Mouse (Mus musculus) left cerebral cortex, adult 18-20 months (tissue): ENCODE measurements at regions not wholly inside any gene's neighbourhood (a gene's known extent, or its start where the extent isn't known, plus 50 kb on each side); places are given as distances from the start of the nearest gene placed in this dataset.

Source experiments
- DNase-seq, 2 experiments: peaks; one replicate each; pipeline ENCODE4 v3.0.0; 2021 to 2022; ENCODE audit warnings: low spot score in 2 of 2, mixed read lengths in 1 of 2

GRCm38 (mm10) chr1:81745024-81745960 lies 487.6 kb upstream of the Gm9747 start:
- DNase-seq = no peak

DNA sequence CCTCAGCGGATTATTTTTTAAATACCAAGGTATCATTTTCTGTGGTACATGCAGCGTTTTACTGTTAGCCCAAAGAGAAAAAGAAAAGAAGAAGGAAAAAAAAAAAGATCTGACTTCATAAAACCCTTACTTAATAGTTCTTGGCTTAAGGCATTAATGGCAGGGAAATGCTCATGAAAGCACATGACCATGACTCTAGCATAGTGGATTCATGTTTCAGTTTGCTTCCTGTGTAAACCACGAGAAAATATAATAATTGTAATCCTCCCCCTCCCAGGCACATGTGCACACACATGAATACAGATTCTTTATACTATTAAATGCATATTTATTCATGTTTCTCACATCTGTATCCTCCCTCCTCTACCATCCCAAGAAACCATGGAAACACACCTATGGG lies 486.9 kb upstream of the Gm9747 start:
- no peak for DNase-seq

DNA sequence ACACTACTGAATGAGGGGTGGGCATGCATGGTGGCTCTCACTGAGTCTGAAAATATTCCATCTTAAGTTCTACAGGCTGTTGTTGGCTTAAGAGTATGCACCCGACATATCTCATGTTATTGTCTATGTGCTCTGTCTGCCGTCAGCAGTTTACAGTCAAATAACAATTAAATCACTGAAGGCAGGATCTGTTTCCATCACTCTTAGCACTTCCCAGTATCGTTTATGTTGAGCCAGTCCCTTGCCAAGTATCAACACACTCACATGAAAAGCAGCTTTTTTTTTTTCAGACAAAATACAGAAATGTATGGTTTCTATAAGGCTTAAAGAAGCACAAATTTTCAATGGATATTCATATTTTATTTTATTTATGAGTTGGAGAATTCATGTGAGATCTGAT lies 485.9 kb upstream of the Gm9747 start:
- DNase-seq = no peak

GRCm38 (mm10) chr1:81754067-81754466 lies 478.8 kb upstream of the Gm9747 start:
- no peak for DNase-seq

- no peak for DNase-seq
Measured at GRCm38 (mm10) chr1:81755281-81755680, 477.6 kb upstream of the Gm9747 start.

GRCm38 (mm10) chr1:81755694-81756093 lies 477.2 kb upstream of the Gm9747 start:
- DNase-seq = no peak

DNA sequence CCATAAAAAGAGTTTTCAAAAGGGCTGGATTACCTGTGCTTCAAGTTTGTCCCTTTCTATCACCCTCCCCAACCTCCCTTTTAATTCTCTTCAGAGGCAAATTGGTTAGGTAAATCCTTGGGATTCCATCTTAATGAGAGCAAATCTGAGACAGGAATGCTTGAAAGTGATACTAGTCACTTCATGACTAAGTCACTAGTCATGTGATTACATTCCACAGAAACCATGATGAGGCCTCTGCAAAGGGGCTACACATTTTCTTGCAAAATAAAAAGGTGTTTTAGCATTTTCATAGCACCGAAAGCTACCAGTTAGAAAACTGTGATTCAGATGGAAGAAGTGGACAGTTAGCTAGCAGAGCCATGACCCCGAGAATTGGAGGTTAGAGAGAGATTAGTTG lies 473.0 kb upstream of the Gm9747 start:
- no peak for DNase-seq

DNA sequence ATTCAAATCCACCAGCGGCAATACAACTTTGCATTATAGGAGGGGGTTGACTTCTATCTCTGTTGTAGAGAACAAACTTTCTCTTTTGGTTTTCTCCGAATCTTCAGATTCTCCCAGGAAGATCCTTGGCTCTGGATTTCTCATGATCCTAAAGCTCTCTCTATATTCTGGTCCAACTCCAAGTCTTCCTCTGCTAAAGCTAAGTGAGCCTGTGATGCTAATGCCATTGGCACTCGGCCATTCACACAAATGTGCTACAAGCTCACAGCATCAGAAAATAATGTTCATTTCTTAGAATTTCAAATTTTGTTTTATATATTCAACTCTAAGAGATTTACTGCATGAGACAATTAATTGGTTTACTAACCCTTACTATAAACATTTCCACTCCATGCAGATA lies 461.2 kb upstream of the Gm9747 start:
- peak; percentile 12 to 48 for DNase-seq

DNA sequence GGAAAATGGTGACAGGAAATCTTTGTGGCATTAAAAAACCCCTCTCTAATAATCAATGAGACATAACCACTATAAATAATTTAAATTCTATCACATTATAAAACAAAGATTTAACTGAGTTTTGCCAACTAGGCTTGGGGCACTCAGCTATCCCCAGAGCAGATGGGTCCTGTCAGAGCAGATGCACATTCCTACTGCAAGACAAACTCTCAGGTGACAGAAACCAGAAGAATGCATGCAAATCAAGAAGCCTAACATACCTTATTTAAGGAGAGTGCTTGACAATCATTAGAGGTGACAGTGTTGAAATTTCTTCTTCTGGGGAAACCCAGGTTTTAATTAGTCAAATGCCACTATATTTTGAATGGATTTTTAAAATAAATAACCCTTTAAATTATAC lies 452.3 kb upstream of the Gm9747 start:
- no peak for DNase-seq

DNA sequence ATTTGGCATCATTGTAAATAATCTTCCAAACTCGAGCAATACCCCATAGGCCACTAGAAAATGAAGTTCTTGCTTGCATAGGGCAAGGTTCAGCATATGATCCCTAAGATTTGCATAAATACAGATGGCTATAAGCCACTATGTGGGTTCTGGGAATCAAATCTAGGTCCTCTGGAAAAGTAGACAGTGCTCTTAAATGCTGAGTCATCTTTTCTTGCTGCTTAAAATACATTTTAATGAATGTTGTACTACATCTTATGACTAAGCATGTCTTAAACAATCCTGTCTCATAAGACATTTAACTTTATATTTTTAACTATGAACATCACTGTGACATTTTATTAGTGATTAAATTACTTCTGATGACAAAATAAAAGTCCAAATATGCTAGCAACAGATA lies 448.6 kb upstream of the Gm9747 start:
- DNase-seq = no peak

DNA sequence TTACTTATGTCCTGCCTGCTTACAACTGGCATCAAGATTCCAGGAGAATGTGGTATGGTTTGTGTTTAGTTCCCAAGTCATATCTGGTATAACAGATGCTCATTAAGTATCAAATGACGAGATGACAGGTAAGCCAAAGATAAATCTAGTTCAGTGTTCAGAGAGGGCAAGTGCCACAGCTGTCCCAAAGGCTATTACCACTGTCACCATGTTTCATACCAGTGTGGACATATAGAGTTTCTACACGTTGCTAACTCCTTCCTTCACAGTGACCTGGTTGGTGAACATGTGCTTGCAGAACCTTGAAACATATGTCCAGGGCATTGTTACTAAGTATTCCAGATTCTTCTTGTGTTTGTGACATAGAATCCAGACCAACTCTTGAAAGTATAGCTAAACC lies 438.1 kb upstream of the Gm9747 start:
- no peak for DNase-seq

DNA sequence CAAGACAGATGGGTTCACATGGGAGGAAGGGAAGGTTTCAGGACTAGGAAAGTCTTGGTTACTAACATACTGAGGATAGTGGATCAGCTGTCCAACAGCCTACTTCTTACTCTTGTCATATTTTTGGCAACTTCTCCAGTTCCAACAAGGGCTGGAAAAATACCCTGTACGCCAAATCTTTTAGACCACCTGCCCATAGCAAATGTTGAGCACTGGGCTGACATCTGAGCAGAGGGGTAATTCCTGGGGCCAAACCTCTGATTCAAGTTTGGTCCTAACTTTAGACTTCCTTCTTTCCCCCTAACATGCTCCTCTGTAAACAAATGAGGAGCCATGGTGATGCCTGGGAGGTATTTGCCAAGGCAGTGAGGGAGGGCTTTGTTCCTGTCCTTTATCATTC lies 437.5 kb upstream of the Gm9747 start:
- no peak for DNase-seq

DNA sequence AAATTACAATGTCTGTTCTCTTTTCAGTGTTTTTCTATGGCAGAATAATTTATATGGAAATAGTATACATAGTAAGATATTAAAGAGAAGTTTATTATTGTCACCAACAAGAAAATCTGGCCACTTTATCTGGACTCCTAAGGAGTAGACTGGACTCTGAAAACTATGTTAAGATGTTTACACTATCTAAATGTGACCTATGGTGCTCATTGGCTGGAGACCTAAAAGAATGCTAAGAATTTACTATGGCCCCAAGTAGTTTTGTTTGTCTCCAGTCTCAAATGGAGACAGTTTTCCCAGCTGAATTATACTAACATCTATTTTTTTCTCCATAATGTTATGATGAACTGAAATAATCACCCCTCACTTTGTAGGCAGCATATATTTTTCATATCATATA lies 421.3 kb upstream of the Gm9747 start:
- DNase-seq = no peak

DNA sequence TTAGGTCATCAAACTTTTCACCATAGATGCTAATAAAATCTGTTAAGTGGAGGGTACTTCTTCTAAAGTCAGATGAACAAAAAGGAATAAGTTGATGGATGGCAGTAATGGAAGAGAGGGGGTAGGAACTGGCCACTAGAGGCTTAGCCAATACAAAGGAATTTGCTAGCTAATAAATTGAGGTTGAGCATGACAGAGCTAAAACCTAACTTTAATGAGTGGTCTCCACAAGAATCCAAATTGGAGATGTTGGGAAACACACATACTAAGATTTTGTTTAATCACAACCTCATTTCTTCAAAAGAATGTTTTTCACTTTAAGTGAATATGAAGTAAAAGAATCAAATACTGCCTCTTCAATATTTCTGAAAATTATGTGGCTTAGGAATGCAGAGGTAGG lies 414.0 kb upstream of the Gm9747 start:
- no peak for DNase-seq

GRCm38 (mm10) chr1:81841966-81842365 lies 390.9 kb upstream of the Gm9747 start:
- no peak for DNase-seq

GRCm38 (mm10) chr1:81850462-81851144 lies 382.3 kb upstream of the Gm9747 start:
- no peak for DNase-seq

GRCm38 (mm10) chr1:81859464-81859863 lies 373.4 kb upstream of the Gm9747 start:
- DNase-seq = no peak

GRCm38 (mm10) chr1:81864571-81864970 lies 368.3 kb upstream of the Gm9747 start:
- DNase-seq = peak; percentile 54 to 78

DNA sequence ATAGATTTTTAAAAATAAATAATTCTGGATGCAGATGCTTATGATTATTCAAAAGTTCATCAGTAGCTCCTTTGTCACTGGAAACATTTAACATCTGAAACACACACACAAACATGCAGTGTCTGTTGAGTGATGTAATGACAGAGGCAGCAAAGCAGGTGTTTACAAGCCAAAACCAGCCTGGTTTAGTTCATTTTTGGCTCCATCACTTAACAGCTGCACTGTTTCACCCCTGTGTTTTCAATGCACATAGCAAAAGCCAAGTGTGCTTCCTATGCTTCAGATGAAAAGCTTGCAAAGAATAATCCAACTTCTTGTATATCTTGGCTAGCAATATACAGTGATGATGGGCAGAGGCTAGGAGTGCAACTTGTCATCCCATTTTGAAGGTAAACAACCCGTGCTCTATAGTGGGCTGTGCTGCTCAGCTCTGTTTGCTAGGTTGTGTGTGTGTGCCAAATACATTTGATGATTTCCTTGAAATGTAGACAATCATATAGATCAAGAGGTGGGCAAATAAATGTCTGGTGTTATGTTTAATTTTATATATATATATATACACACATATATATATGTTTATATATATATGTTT lies 345.9 kb upstream of the Gm9747 start:
- no peak for DNase-seq

DNA sequence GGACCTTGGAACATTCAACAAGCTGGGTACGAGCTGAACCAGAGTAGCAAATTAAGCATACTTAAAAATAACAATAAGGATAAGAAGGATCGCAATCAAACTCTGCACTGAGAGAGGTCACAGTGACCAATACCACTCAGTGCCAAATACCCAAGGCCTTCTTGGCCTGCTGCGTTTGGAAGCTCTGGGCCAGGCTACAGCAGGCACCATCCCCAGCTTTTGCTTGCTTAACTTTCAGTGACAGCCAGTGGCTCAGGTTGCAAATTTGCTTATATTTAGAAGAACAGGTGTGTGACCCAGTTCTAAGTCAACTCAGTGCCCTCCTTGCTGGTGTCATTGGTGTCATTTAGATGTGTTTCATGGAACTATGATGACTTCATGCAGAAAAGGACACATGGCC lies 335.7 kb upstream of the Gm9747 start:
- DNase-seq = no peak

- DNase-seq = no peak
Measured at GRCm38 (mm10) chr1:81900843-81901242, 332.1 kb upstream of the Gm9747 start.

GRCm38 (mm10) chr1:81904056-81904455 lies 328.9 kb upstream of the Gm9747 start:
- DNase-seq = no peak
